Mouse (Mus musculus) ES-Bruce4 (cell line): ENCODE measurements around the gene Pdzd2.

ENCODE experiments used
- CTCF ChIP-seq: IDR thresholded peaks from one replicate; pipeline ENCODE4 v1.8.1; 2011; ENCODE audit warnings: low read depth, low read length
- POLR2A ChIP-seq: IDR thresholded peaks from one replicate; pipeline ENCODE4 v1.8.1; 2011; ENCODE audit warnings: low read length; ENCODE audit not compliant: insufficient read depth

DNA sequence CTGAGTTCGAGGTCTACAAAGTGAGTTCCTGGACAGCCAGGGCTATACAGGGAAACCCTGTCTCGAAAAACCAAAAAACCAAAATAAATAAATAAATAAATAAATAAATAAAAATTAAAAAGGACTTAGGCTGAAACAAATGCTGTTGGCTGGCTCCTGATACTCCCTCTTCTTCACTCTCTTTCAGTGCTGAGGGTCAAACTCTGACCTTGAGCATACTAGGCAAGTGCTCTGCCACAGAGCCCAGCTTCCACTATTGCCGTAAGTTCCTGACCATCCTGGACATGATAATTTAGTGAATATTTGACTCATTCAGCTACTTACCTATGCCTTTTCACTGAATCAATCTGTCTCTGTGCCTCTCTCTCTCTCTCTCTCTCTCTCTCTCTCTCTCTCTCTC is 409.3 kb downstream of the Pdzd2 start:
- TF ChIP-seq POLR2A = no peak
- TF ChIP-seq CTCF = no peak
